Mouse (Mus musculus) ES-E14 (cell line): ENCODE results near the gene Prdm9. TPM values are rescaled to one million over a fixed set of nuclear protein-coding genes. Genes with fewer than 3 reads are reported as not detected.

Experiments
- DNase-seq: peaks from one replicate; pipeline ENCODE4 v3.0.0-alpha.2; 2013; ENCODE audit warnings: low read depth, low spot score
- H3K27ac ChIP-seq: 2 replicates; pipeline ENCODE4 v1.5.1; 2012; ENCODE audit warnings: low read depth, mild to moderate bottlenecking, low read length, moderate library complexity, mixed read lengths; ENCODE audit not compliant: poor library complexity, insufficient read depth, severe bottlenecking
- H3K36me3 ChIP-seq: 2 replicates; pipeline ENCODE4 v1.6.1; 2012; ENCODE audit warnings: mild to moderate bottlenecking, low read length, moderate library complexity, mixed read lengths; ENCODE audit not compliant: control insufficient read depth, poor library complexity, insufficient read depth, severe bottlenecking
- H3K4me1 ChIP-seq, 2 experiments: fragments of 150-350 bp in 1 of 2; sonication (generic) in 1 of 2; 2 replicates each; pipeline ENCODE4 v1.6.1; 2012; ENCODE audit warnings: low read length in 2 of 2, mild to moderate bottlenecking in 1 of 2, mixed read lengths in 1 of 2; ENCODE audit not compliant: control insufficient read depth in 2 of 2, insufficient read depth in 2 of 2, poor library complexity in 1 of 2
- H3K4me3 ChIP-seq, 2 experiments: fragments of 150-350 bp in 1 of 2; sonication (generic) in 1 of 2; 2 replicates each; pipeline ENCODE4 v1.5.1; 2012; ENCODE audit warnings: low read length in 2 of 2, low read depth in 1 of 2, mild to moderate bottlenecking in 1 of 2, mixed read lengths in 1 of 2; ENCODE audit not compliant: insufficient read depth in 1 of 2, poor library complexity in 1 of 2, severe bottlenecking in 1 of 2
- H3K9ac ChIP-seq: 2 replicates; pipeline ENCODE4 v1.6.1; 2012; ENCODE audit warnings: low read depth, mild to moderate bottlenecking, low read length, mixed read lengths; ENCODE audit not compliant: poor library complexity, insufficient read depth, severe bottlenecking
- H3K9me3 ChIP-seq: fragments of 150-350 bp; sonication (generic); 2 replicates; pipeline ENCODE4 v1.6.1; 2012; ENCODE audit warnings: low read depth, mild to moderate bottlenecking, low read length; ENCODE audit not compliant: control insufficient read depth, insufficient read depth
- CHD2 ChIP-seq: IDR thresholded peaks from 2 replicates; pipeline ENCODE4 v1.6.1; 2014; ENCODE audit warnings: mild to moderate bottlenecking, low read depth, low read length, inconsistent platforms
- HCFC1 ChIP-seq: IDR thresholded peaks from 2 replicates; pipeline ENCODE4 v1.6.1; 2012; ENCODE audit warnings: low read length, inconsistent platforms, borderline replicate concordance; ENCODE audit not compliant: insufficient read depth
- MAFK ChIP-seq: IDR thresholded peaks from 2 replicates; pipeline ENCODE4 v1.6.1; 2014; ENCODE audit warnings: mild to moderate bottlenecking, low read depth, low read length, inconsistent platforms; ENCODE audit not compliant: insufficient read depth
- ZC3H11A ChIP-seq: IDR thresholded peaks from 2 replicates; pipeline ENCODE4 v1.6.1; 2012; ENCODE audit warnings: low read depth, mild to moderate bottlenecking, inconsistent platforms, low read length, borderline replicate concordance
- ZNF384 ChIP-seq: IDR thresholded peaks from 2 replicates; pipeline ENCODE4 v1.6.1; 2012; ENCODE audit warnings: low read depth, low read length, inconsistent platforms
- in situ Hi-C, 2 experiments: fragments of 600-800 bp; cut with MboI; formaldehyde crosslinking; loops; one replicate each; pipeline ENCODE4 v1.15.1; 2025; ENCODE audit warnings: low sequenced_read_pairs in 2 of 2, inconsistent platforms in 1 of 2; ENCODE audit not compliant: unreplicated experiment in 2 of 2
- total RNA-seq: library from RNA; depleted of rRNA; stranded (reverse); fragments of 300-350 nt; gene quantifications from 2 replicates; pipeline ENCODE4 v1.2.3, GENCODE M21; 2012

The Prdm9 gene
- total RNA-seq, 1 experiment = 2.7 TPM

GRCm38 (mm10) chr17:15535162-15535800, 28.9 kb downstream of the Prdm9 start:
- H3K9me3 ChIP-seq = no peaks in the 10 kb centered on the region
- H3K9ac ChIP-seq = no peak overlapping the region
- H3K4me1 ChIP-seq = peaks cover 0 to 3% of the 10 kb centered on the region in 2 experiments; a peak in 1 of 4 replicates
- H3K4me3 ChIP-seq = no peak overlapping the region
- no peak overlapping the region for H3K27ac ChIP-seq
- H3K36me3 ChIP-seq = no peaks in the 10 kb centered on the region
- DNase-seq = no peak
- in situ Hi-C loops = no loop called here
- no peak for TF ChIP-seq HCFC1
- no peak for TF ChIP-seq MAFK
- no peak for TF ChIP-seq ZNF384
- no peak for TF ChIP-seq CHD2
- no peak for TF ChIP-seq ZC3H11A

GRCm38 (mm10) chr17:15530141-15530540, 34.0 kb downstream of the Prdm9 start:
- Histone ChIP-seq H3K9me3 (no peaks in the 10 kb centered on the region), H3K36me3 (peaks cover 2% of the 10 kb centered on the region; the same call in 1 of the 2 replicates), H3K27ac (no peak overlapping the region), H3K4me1 (0 out of 4 replicates have a peak, but pooled peaks cover 0 to 3% of the 10 kb centered on the region in 2 experiments), H3K9ac (no peak overlapping the region), H3K4me3 (no peak overlapping the region)
- TF ChIP-seq ZNF384 (no peak), CHD2 (no peak), ZC3H11A (no peak), MAFK (no peak), HCFC1 (no peak)
- peak; percentile 35 for DNase-seq
- in situ Hi-C loops = no loop called here

GRCm38 (mm10) chr17:15528887-15529286, 35.3 kb downstream of the Prdm9 start:
- no peak for TF ChIP-seq CHD2
- no peak for TF ChIP-seq ZC3H11A
- TF ChIP-seq ZNF384 = no peak
- no peak for TF ChIP-seq MAFK
- TF ChIP-seq HCFC1 = no peak
- 0 out of 4 replicates have a peak, but pooled peaks cover 0 to 3% of the 10 kb centered on the region in 2 experiments for H3K4me1 ChIP-seq
- H3K9me3 ChIP-seq = no peaks in the 10 kb centered on the region
- in situ Hi-C loops = no loop called here
- no peak overlapping the region for H3K9ac ChIP-seq
- peaks cover 5% of the 10 kb centered on the region for H3K36me3 ChIP-seq
- no peak for DNase-seq
- no peak overlapping the region for H3K27ac ChIP-seq
- H3K4me3 ChIP-seq = no peak overlapping the region

- no peak overlapping the region for H3K27ac ChIP-seq
- no peaks in the 10 kb centered on the region for H3K9me3 ChIP-seq
- DNase-seq = no peak
- TF ChIP-seq CHD2 (no peak), ZC3H11A (no peak), MAFK (no peak), HCFC1 (no peak), ZNF384 (no peak)
- peaks cover 6% of the 10 kb centered on the region for H3K36me3 ChIP-seq
- in situ Hi-C loops = no loop called here
- H3K9ac ChIP-seq = no peak overlapping the region
- 0 out of 4 replicates have a peak, but pooled peaks cover 0 to 3% of the 10 kb centered on the region in 2 experiments for H3K4me1 ChIP-seq
- H3K4me3 ChIP-seq = peak overlapping the region in 1 of 2 experiments; percentile 69; a peak in 3 of 4 replicates
These were observed 36.4 kb downstream of the Prdm9 start for GRCm38 (mm10) chr17:15527811-15528136.
